Mouse (Mus musculus) gastrocnemius, postnatal 14 days (tissue): ENCODE results near the gene Fzd2. TPM values are rescaled to one million over a fixed set of nuclear protein-coding genes. Genes with fewer than 3 reads are reported as not detected.
"Not testable (repeated sequence)": the region's sequence is repeated elsewhere in the genome, so short reads cannot be mapped to it uniquely, and the experiment has no call there.

Source experiments
- DNase-seq: peaks from one replicate; pipeline ENCODE4 v3.0.0; 2021; ENCODE audit warnings: mixed read lengths
- intact Hi-C: fragments of 180-260 bp; cut with DNase I; formaldehyde crosslinking; loops from one replicate; pipeline ENCODE4 v1.15.1; 2025; ENCODE audit warnings: low total_unique reads
- total RNA-seq, 2 experiments: library from RNA; stranded (reverse); gene quantifications; 2 replicates each; pipeline ENCODE4 v1.2.3; 2021

The Fzd2 gene
- total RNA-seq, 2 experiments from 2014 or later = 3.6 to 7.3 TPM

GRCm38 (mm10) chr11:102579165-102580033, 24.8 kb upstream of the Fzd2 start, which contains the start of gene Gm11627:
Gene Gm11627, minus strand, starts transcription at chr11:102579461.
- peak; percentile 24 for DNase-seq
- intact Hi-C loops = loop anchor here (5.0 kb wide), 2 partner anchors 73 to 92 kb away; no protein-coding TSS in a partner anchor

- no peak for DNase-seq
- intact Hi-C loops = no loop called here
Observed at GRCm38 (mm10) chr11:102580034-102580330, 24.2 kb upstream of the Fzd2 start.

- DNase-seq = no peak
- intact Hi-C loops = no loop called here
Observed at GRCm38 (mm10) chr11:102581281-102582015, 22.7 kb upstream of the Fzd2 start.

- peak; percentile 48 for DNase-seq
- intact Hi-C loops = no loop called here
Observed at GRCm38 (mm10) chr11:102582016-102582610, 22.1 kb upstream of the Fzd2 start.

GRCm38 (mm10) chr11:102582736-102583135, 21.5 kb upstream of the Fzd2 start:
- DNase-seq = no peak
- intact Hi-C loops = no loop called here

GRCm38 (mm10) chr11:102586445-102587130, 17.6 kb upstream of the Fzd2 start:
- DNase-seq = no peak
- intact Hi-C loops = no loop called here

- intact Hi-C loops = no loop called here
- no peak for DNase-seq
Observed at GRCm38 (mm10) chr11:102587554-102587953, 16.6 kb upstream of the Fzd2 start.

- intact Hi-C loops = no loop called here
- no peak for DNase-seq
Observed at GRCm38 (mm10) chr11:102595341-102595820, 8.8 kb upstream of the Fzd2 start.

- no peak for DNase-seq
- intact Hi-C loops = no loop called here
Observed at GRCm38 (mm10) chr11:102599912-102600311, 4.3 kb upstream of the Fzd2 start.

GRCm38 (mm10) chr11:102602816-102603495, 1.2 kb upstream of the Fzd2 start:
- DNase-seq = peak; percentile 31
- intact Hi-C loops = no loop called here

- DNase-seq = peak; percentile 47
Observed at GRCm38 (mm10) chr11:102603496-102603850, 723 bp upstream of the Fzd2 start.

GRCm38 (mm10) chr11:102604777-102605552, 769 bp downstream of the Fzd2 start:
- intact Hi-C loops = no loop called here
- peak; percentile 44 for DNase-seq

More at GRCm38 (mm10) chr11:102603496-102603850, 723 bp upstream of the Fzd2 start:
- intact Hi-C loops = no loop called here

- intact Hi-C loops = no loop called here
- DNase-seq = peak; percentile 36
Observed at GRCm38 (mm10) chr11:102605553-102606416, 1.6 kb downstream of the Fzd2 start.

GRCm38 (mm10) chr11:102606751-102607171, 2.6 kb downstream of the Fzd2 start:
- intact Hi-C loops = no loop called here
- no peak for DNase-seq

- DNase-seq, intact Hi-C loops: not testable (repeated sequence)
Observed at GRCm38 (mm10) chr11:102607201-102607600, 3.0 kb downstream of the Fzd2 start.

- intact Hi-C loops = no loop called here
- no peak for DNase-seq
Observed at GRCm38 (mm10) chr11:102607686-102608548, 3.7 kb downstream of the Fzd2 start.
